ENCODE assay signal across 25 mouse cellular contexts in genomic region chr5:96402555-96402954, GRCm38 (mm10). TPM values are rescaled to one million over a fixed set of nuclear protein-coding genes. Genes with fewer than 3 reads are reported as not detected.
DNase-seq lines count a peak whose midpoint lies in the region; ATAC-seq lines count a peak whose summit lies in the region.
"Had no signal": no experiment of that assay in that cellular context is flagged by ENCODE, and none has a peak within 500 bp of the region (broad histone marks: within the 10 kb centered on the region; RNA-seq: fewer than 3 reads in every experiment).

No protein-coding gene starts in this region.

- no peaks in the 10 kb centered on the region for H3K36me3 ChIP-seq in heart, embryonic 10.5 days
- no peaks in the 10 kb centered on the region for H3K36me3 ChIP-seq in intestine, embryonic 14.5 days (ENCODE audit: control insufficient read depth, insufficient read depth, low read length)
- H3K36me3 ChIP-seq: forebrain, embryonic 15.5 days; hindbrain, embryonic 15.5 days; limb, embryonic 15.5 days; midbrain, embryonic 10.5 days; neural tube, embryonic 13.5 days had no signal

- no peak overlapping the region for H3K4me2 ChIP-seq in intestine, embryonic 14.5 days (ENCODE audit: low read length)
- H3K4me2 ChIP-seq: forebrain, embryonic 15.5 days; hindbrain, embryonic 15.5 days; limb, embryonic 15.5 days; neural tube, embryonic 13.5 days had no signal

- DNase-seq in heart, embryonic 10.5 days (ENCODE audit: low spot score) = no peak
- no peak for DNase-seq in heart, adult 8-10 months (ENCODE audit: low spot score)
- peak; percentile 48 for DNase-seq in intestine, embryonic 14.5 days (ENCODE audit: low spot score)
- peak; percentile 89 for DNase-seq in kidney, adult 9 months
- DNase-seq in kidney, postnatal 25 days = peak; percentile 49 to 78
- DNase-seq in adrenal gland, postnatal 25 days = no peak
- DNase-seq in lung, postnatal 4 days = no peak
- DNase-seq: cerebellum, adult 18-20 months; cerebellum, postnatal 36 days; embryo, embryonic 11 days; gastrocnemius, postnatal 10 days; heart, postnatal 4 days; layer of hippocampus, adult 9-11 months; left cerebral cortex, postnatal 4 days; thymus, postnatal 36 days had no signal

- H3K9ac ChIP-seq in intestine, embryonic 14.5 days (ENCODE audit: low read length) = no peak overlapping the region
- H3K9ac ChIP-seq: forebrain, embryonic 15.5 days; hindbrain, embryonic 15.5 days; limb, embryonic 15.5 days; neural tube, embryonic 13.5 days had no signal

- 67% methylated on average over 3 of the region's 3 CpGs for WGBS in heart, embryonic 10.5 days
- 62% methylated on average over 3 of the region's 3 CpGs for WGBS in intestine, embryonic 14.5 days

- no peaks in the 10 kb centered on the region for H3K27me3 ChIP-seq in heart, embryonic 10.5 days (ENCODE audit: insufficient read depth, poor library complexity, severe bottlenecking)
- H3K27me3 ChIP-seq in intestine, embryonic 14.5 days (replicated peaks; ENCODE audit: control insufficient read depth, insufficient read depth, low read length) = no peaks in the 10 kb centered on the region
- H3K27me3 ChIP-seq: forebrain, embryonic 15.5 days; hindbrain, embryonic 15.5 days; limb, embryonic 15.5 days; neural tube, embryonic 13.5 days had no signal

- no peaks in the 10 kb centered on the region for H3K9me3 ChIP-seq in heart, embryonic 10.5 days
- no peaks in the 10 kb centered on the region for H3K9me3 ChIP-seq in intestine, embryonic 14.5 days (ENCODE audit: control insufficient read depth, low read length)
- H3K9me3 ChIP-seq: forebrain, embryonic 15.5 days; hindbrain, embryonic 15.5 days; limb, embryonic 15.5 days; neural tube, embryonic 13.5 days had no signal

- peaks cover 18% of the 10 kb centered on the region for H3K4me1 ChIP-seq in heart, embryonic 10.5 days
- peaks cover 8% of the 10 kb centered on the region for H3K4me1 ChIP-seq in intestine, embryonic 14.5 days (replicated peaks; ENCODE audit: control insufficient read depth, insufficient read depth, low read length)
- H3K4me1 ChIP-seq: limb, embryonic 15.5 days had no signal

- no peak overlapping the region for H3K4me3 ChIP-seq in heart, embryonic 10.5 days
- no peak overlapping the region for H3K4me3 ChIP-seq in intestine, embryonic 14.5 days (ENCODE audit: low read depth, low read length)
- H3K4me3 ChIP-seq: forebrain, embryonic 15.5 days; hindbrain, embryonic 15.5 days; left cerebral cortex, adult 2 months; limb, embryonic 15.5 days; midbrain, embryonic 10.5 days; myocyte; neural tube, embryonic 13.5 days had no signal

- 0 out of 2 replicates have a peak overlapping the region, but pooled peaks have one; percentile 3 for H3K27ac ChIP-seq in heart, embryonic 10.5 days
- H3K27ac ChIP-seq in intestine, embryonic 14.5 days (ENCODE audit: low read depth) = no peak overlapping the region
- H3K27ac ChIP-seq: forebrain, embryonic 15.5 days; hindbrain, embryonic 15.5 days; left cerebral cortex, adult 2 months; limb, embryonic 15.5 days; midbrain, embryonic 10.5 days; neural tube, embryonic 13.5 days had no signal

- no peak for ATAC-seq in intestine, embryonic 14.5 days (replicated peaks; ENCODE audit: low FRiP score, low TSS enrichment, low read depth)
- no peak for ATAC-seq in granulocyte monocyte progenitor cell, adult 5-6 weeks (replicated peaks; ENCODE audit: poor library complexity, severe bottlenecking)
- ATAC-seq: CD4-positive, CD25-positive, alpha-beta regulatory T cell, adult 4 months; forebrain, embryonic 15.5 days; midbrain, embryonic 16.5 days had no signal

RNA-seq across cellular contexts. Expression of gene Fras1, which starts 28.8 kb away (rescaled TPM):
- 18.7 and 26.9 TPM in 2 replicates for polyA plus RNA-seq in heart, embryonic 10.5 days (2016; fragmentation: Nextera tagmentation; extraction: Ambion mirVana)
- 1 to 10 TPM in 3 of 4 experiments, under 1 TPM in 1; 0.73 to 2.6 (median 1.9) TPM for total RNA-seq in heart, adult 8-10 months (2022)
- 40.0 and 41.4 TPM in 2 replicates for polyA plus RNA-seq in intestine, embryonic 14.5 days (2014; fragmentation: Nextera tagmentation; extraction: Ambion mirVana)
- total RNA-seq in granulocyte monocyte progenitor cell, adult 5-6 weeks (2014; fragmentation: Nextera tagmentation) = not detected in 2 replicates
- not detected in 2 replicates for total RNA-seq in granulocyte monocyte progenitor cell, adult 5-6 weeks (2017)
- total RNA-seq in adrenal gland, postnatal 25 days (2021) = 2.1 and 3.5 TPM in 2 replicates

Comparison
In these comparisons a context has a peak if more than half of its experiments do, and no peak if none do; other contexts are left out.
1. DNase-seq: peak in intestine, embryonic 14.5 days (single experiment), kidney, adult 9 months (single experiment) and kidney, postnatal 25 days (2 of 2); none in heart, embryonic 10.5 days (single experiment), heart, adult 8-10 months (single experiment), adrenal gland, postnatal 25 days (single experiment) and lung, postnatal 4 days (0 of 2).